Mouse (Mus musculus): ENCODE results near the gene Srcin1. TPM values are rescaled to one million over a fixed set of nuclear protein-coding genes. Genes with fewer than 3 reads are reported as not detected.

Srcin1 gene
- polyA plus RNA-seq, 1 experiment from 2014 or later = 0.33 TPM

DNA sequence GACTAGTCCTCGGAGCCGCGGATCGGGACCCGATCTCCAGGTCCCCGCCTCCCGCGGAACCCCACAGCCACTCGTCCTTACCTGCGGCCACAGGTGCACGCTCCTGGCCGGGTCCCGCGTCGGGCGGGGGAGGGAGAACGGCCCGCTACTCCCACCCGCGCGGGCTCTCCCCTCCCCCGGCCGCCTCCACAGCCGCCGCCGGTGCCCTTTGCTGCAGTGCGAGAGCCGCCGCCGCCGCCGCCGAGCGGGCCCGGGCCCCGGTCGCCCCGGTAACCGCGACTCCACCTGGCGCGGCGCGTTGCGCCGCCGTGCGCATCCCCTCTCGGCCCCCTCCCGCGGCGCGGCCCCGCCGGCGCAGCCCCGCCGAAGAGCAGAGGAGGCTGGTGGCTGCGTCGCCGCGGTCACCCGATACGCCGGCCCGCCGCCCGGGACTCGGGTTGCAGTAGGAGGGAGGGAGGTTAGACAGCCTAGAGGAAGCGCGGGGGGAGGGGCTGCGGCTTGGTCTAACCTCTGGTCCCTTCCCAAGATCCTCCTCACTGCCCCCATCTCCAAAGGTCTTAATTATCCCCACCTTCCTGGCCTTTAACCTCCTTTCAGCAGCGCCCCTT lies 29.1 kb downstream of the Srcin1 start:
- 1% methylated on average over 45 of the region's 73 CpGs for WGBS
- peaks cover 9% of the 10 kb centered on the region for H3K4me1 ChIP-seq
- peak overlapping the region; percentile 34; the same call in 1 of the 2 replicates for H3K9ac ChIP-seq
- peaks cover 90% of the 10 kb centered on the region for H3K27me3 ChIP-seq (replicated peaks)
- peak; percentile 28; the same call in 1 of the 2 replicates for ATAC-seq (ENCODE audit: insufficient read depth, low FRiP score, low read depth)
- no peaks in the 10 kb centered on the region for H3K9me3 ChIP-seq
- peak overlapping the region; percentile 99 for H3K4me2 ChIP-seq
- peak overlapping the region; percentile 57 for H3K4me3 ChIP-seq (replicated peaks)
- H3K27ac ChIP-seq = no peak overlapping the region
- no peaks in the 10 kb centered on the region for H3K36me3 ChIP-seq

DNA sequence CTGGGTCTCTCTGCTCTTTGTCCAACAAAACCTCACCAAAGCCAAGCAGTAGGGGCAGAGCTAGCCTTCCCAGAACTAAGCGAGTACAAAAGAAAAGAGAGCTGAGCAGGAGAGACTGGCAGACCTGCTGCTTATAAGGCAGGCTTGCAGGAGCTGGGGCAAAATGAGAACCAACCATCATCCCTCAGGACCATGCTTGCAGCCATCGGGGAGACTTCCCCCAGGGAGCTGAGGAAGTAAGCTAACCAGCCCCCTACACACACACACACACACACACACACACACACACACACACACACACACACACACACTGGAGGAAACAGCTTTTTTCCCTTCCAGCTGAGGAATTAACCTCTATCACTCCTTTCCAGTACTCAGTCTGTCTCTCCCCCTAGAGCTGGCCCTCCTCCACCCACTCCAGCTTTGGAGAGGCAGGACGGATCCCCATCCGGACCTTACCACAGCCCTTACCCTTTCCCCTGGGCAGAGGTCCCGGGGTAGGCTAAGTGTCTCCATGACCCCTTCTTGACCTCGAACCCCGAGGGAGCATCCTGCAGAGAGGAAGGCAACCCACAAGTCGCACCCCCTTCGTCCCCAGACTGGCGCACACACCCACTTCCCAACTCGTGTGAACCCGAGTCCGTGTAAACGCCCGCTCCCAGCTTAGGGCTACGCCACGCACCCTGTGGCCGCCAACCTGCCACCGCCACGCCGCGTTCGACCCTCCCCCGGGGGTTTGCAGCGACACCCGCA lies 30.0 kb downstream of the Srcin1 start:
- no peak overlapping the region for H3K27ac ChIP-seq
- H3K4me3 ChIP-seq (replicated peaks) = peak overlapping the region; percentile 57
- 0 out of 2 replicates have a peak overlapping the region, but pooled peaks have one; percentile 34 for H3K9ac ChIP-seq
- WGBS = 5% methylated on average over 26 of the region's 26 CpGs
- H3K9me3 ChIP-seq = no peaks in the 10 kb centered on the region
- ATAC-seq (ENCODE audit: insufficient read depth, low FRiP score, low read depth) = no peak
- no peaks in the 10 kb centered on the region for H3K36me3 ChIP-seq
- peaks cover 81% of the 10 kb centered on the region for H3K27me3 ChIP-seq (replicated peaks)
- peak overlapping the region; percentile 99 for H3K4me2 ChIP-seq
- peaks cover 11% of the 10 kb centered on the region for H3K4me1 ChIP-seq

DNA sequence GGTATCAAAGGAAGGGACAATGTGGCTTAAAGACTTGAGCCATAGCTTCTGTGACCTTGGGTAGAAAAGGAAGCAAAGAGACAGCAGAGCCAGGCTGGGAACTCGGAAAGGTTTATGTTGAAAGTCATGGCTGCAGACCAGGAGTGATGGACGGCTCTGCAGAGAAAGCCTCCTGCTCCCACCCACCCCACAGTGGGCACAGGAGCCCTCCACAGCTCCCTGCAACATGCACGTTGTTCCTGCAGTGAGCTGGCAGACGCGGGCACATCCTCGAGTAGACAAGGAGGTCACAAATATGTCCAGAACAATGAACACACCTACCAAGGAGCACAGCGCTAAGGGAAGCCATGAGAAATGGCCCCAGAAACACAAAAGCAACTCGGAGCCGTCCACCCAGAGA lies 32.1 kb downstream of the Srcin1 start:
- 78% methylated on average over 9 of the region's 9 CpGs for WGBS
- no peak overlapping the region for H3K9ac ChIP-seq
- no peak for ATAC-seq (ENCODE audit: insufficient read depth, low FRiP score, low read depth)

DNA sequence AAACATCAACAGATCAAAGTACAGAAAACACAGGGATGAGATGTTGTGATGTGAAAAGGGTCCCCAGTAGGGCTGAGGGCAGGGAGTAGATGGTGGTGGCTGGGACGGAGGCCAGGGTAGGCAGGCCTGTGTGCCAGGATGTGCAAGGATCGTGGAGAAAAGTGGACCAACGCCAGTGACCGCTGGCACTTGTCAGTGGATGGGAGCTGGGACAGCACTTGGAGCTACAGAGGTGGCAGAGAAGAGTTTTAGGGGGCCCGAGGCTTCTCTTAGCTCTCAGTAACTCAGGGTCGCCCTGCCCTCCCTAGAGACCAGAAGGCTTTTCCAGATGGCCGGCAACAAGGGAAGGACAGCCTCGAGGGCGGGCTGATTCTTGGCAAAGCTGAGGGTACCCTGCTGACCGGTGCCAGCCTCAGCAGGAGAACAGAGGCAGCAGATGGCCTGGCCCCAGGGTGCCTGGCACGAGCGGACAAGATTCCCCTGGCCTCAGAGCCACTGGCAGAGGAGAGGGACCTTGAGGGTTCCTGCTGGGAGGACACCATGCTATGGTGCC lies 32.7 kb downstream of the Srcin1 start:
- Histone ChIP-seq H3K27ac (no peak overlapping the region), H3K27me3 (replicated peaks) (peaks cover 53% of the 10 kb centered on the region), H3K9me3 (no peaks in the 10 kb centered on the region), H3K4me3 (replicated peaks) (no peak overlapping the region), H3K4me1 (peaks cover 12% of the 10 kb centered on the region), H3K9ac (no peak overlapping the region), H3K36me3 (no peaks in the 10 kb centered on the region), H3K4me2 (no peak overlapping the region)
- ATAC-seq (ENCODE audit: insufficient read depth, low FRiP score, low read depth) = no peak
- WGBS = 56% methylated on average over 12 of the region's 12 CpGs

More for the DNA sequence above, 32.1 kb downstream of the Srcin1 start:
- Histone ChIP-seq H3K4me1 (peaks cover 12% of the 10 kb centered on the region), H3K4me3 (replicated peaks) (no peak overlapping the region), H3K36me3 (no peaks in the 10 kb centered on the region), H3K9me3 (no peaks in the 10 kb centered on the region), H3K27me3 (replicated peaks) (peaks cover 60% of the 10 kb centered on the region), H3K27ac (no peak overlapping the region), H3K4me2 (no peak overlapping the region)

DNA sequence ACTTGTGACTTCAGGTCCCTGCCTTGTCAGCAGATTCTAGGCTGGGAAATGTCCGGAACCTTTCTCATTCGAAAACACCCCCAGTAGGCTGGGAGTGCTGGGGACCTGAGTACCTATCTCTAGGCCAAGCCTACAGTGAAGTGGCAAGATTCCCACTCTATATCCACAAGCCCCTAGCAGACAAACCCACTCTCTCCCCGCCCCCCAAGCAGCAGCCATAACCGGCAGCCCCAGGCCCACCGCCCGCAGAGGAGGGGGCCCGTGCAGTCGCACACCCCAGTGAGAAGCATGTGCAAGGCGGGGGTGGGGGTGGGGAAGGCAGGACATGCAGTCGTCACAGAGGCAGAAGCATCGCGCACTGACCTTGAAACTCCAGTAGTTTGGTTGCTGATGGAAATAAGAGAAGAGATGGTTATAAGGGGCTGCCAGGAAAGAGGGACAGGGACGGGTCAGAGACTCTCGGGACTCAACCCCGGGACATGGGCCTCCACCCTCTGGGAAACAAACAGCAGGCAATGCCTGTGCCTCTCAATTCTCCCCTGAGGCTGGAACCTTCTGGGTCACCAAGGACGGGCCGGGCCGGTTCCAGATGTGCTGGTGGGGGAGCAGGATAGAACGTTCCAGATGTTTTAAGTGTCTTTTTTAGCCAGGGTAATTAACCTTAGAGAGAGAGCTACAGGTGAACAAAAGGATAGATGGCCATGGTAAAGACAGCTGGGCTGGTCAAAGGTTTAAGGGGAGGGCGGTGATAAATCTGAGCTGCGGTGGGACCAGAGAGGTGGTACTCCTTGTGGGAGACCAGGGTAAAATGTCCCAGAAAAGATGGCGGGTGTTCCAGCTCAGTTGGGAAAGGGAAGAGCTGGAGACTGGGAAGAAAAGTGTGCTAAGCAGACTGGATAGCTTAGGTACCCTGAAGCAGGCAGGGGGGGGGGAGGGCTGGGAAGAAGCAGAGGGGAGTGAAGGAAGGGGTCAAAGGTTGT lies 33.5 kb downstream of the Srcin1 start:
- no peak overlapping the region for H3K9ac ChIP-seq
- WGBS = 76% methylated on average over 22 of the region's 22 CpGs
- H3K36me3 ChIP-seq = no peaks in the 10 kb centered on the region
- H3K4me2 ChIP-seq = no peak overlapping the region
- H3K27ac ChIP-seq = no peak overlapping the region
- H3K4me3 ChIP-seq (replicated peaks) = no peak overlapping the region
- H3K27me3 ChIP-seq (replicated peaks) = peaks cover 51% of the 10 kb centered on the region
- ATAC-seq (ENCODE audit: insufficient read depth, low FRiP score, low read depth) = no peak
- peaks cover 12% of the 10 kb centered on the region for H3K4me1 ChIP-seq
- no peaks in the 10 kb centered on the region for H3K9me3 ChIP-seq

DNA sequence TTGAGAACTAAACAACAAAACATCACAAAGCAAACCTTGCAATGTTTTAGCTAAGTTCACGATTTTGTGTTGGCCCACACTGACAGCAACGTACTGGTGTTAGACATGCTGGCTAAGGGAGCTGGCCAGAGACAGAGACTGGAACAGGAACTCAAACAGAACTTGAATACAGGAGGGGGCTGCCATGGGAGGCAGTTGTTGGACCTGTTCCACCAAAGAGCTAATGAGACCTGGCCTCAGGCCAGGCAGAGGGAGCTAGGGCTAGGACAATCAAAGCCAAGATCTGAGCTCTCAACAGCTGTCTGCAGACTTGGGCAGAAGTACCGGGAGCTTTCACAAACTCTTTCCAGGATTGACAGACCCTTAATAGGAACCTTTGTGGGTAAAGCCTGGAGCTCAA lies 35.4 kb downstream of the Srcin1 start:
- Histone ChIP-seq H3K4me1 (peaks cover 13% of the 10 kb centered on the region), H3K9me3 (no peaks in the 10 kb centered on the region), H3K4me2 (no peak overlapping the region), H3K27ac (no peak overlapping the region), H3K9ac (no peak overlapping the region), H3K4me3 (replicated peaks) (no peak overlapping the region), H3K27me3 (replicated peaks) (peaks cover 52% of the 10 kb centered on the region), H3K36me3 (no peaks in the 10 kb centered on the region)
- ATAC-seq (ENCODE audit: insufficient read depth, low FRiP score, low read depth) = peak; percentile 40; the same call in 1 of the 2 replicates
- 21% methylated on average over 3 of the region's 3 CpGs for WGBS

DNA sequence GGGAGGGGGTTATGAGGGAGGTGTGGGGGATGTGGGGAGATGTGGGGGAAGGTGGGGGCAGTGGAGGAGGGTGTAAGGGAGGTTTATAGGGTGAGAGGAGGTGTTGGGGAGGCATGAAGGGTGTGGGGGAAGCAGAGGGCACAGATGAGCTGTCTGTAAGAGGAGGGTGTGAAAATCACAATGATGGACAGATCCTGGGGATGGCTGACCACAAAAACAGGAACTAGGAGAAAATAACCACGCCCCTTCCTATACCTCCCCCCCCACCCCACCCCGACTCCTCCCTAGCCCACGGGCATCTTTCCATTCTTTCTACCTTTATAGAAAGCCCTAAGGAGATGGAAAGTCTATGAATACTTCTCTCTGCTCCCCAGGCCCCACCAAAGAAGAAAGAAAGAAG lies 35.9 kb downstream of the Srcin1 start:
- WGBS = 53% methylated on average over 3 of the region's 3 CpGs
- no peak for ATAC-seq (ENCODE audit: insufficient read depth, low FRiP score, low read depth)
- Histone ChIP-seq H3K27ac (no peak overlapping the region), H3K9ac (no peak overlapping the region), H3K27me3 (replicated peaks) (peaks cover 52% of the 10 kb centered on the region), H3K9me3 (no peaks in the 10 kb centered on the region), H3K4me1 (peaks cover 15% of the 10 kb centered on the region), H3K36me3 (no peaks in the 10 kb centered on the region), H3K4me2 (no peak overlapping the region), H3K4me3 (replicated peaks) (no peak overlapping the region)

DNA sequence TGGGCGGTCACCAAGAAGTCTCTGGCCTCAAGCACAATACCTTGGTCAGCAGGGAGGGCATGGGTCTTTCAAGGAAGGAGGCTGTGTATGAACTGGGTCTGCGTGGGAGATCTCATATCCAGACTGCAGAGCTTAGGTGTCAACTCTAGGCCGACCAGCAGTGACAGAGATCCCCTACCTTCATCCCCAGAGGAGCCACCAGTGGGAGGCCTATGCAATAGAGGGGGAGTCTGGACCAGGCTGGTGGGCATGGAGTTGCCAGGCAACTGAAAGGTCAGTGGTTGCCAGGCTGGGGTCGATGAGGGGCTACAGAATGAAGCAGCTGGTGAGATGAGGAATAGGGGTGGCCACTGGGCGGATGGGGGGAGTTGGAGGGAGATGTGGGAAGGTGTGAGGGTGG lies 36.4 kb downstream of the Srcin1 start:
- Histone ChIP-seq H3K4me3 (replicated peaks) (no peak overlapping the region), H3K4me1 (peaks cover 20% of the 10 kb centered on the region), H3K4me2 (no peak overlapping the region), H3K27me3 (replicated peaks) (peaks cover 52% of the 10 kb centered on the region), H3K27ac (no peak overlapping the region), H3K9ac (no peak overlapping the region), H3K36me3 (no peaks in the 10 kb centered on the region), H3K9me3 (no peaks in the 10 kb centered on the region)
- ATAC-seq (ENCODE audit: insufficient read depth, low FRiP score, low read depth) = no peak
- 68% methylated on average over 5 of the region's 5 CpGs for WGBS

DNA sequence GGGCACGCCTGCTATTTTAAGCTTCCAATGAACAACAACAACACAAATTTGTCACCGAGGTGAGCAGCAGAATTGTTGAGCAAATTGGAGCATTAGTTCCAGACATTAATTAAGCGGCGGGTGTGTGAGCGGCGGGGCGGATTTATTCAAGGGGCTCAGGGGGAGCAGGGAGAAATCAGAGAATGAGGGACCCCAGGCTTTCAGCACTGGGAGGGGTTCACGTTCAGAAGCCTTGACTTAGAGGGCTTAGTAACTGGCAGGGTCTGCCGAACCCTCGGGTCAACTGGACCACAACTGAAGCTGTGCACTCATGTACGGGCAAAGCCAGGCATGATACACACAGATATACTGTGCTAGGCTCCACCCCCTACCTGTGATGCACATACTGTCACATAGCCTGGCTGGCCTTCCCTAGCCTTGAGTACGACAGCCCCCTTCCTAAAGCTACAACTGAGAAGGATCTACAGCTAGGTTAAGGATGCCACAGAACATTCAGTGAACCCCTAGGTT lies 38.4 kb downstream of the Srcin1 start:
- H3K9me3 ChIP-seq = no peaks in the 10 kb centered on the region
- no peak overlapping the region for H3K9ac ChIP-seq
- 41% methylated on average over 12 of the region's 12 CpGs for WGBS
- H3K4me3 ChIP-seq (replicated peaks) = peak overlapping the region; percentile 37; the same call in 1 of the 2 replicates
- ATAC-seq (ENCODE audit: insufficient read depth, low FRiP score, low read depth) = no peak
- no peak overlapping the region for H3K27ac ChIP-seq
- H3K27me3 ChIP-seq (replicated peaks) = peaks cover 56% of the 10 kb centered on the region
- no peaks in the 10 kb centered on the region for H3K36me3 ChIP-seq
- peak overlapping the region; percentile 79 for H3K4me2 ChIP-seq
- peaks cover 29% of the 10 kb centered on the region for H3K4me1 ChIP-seq

DNA sequence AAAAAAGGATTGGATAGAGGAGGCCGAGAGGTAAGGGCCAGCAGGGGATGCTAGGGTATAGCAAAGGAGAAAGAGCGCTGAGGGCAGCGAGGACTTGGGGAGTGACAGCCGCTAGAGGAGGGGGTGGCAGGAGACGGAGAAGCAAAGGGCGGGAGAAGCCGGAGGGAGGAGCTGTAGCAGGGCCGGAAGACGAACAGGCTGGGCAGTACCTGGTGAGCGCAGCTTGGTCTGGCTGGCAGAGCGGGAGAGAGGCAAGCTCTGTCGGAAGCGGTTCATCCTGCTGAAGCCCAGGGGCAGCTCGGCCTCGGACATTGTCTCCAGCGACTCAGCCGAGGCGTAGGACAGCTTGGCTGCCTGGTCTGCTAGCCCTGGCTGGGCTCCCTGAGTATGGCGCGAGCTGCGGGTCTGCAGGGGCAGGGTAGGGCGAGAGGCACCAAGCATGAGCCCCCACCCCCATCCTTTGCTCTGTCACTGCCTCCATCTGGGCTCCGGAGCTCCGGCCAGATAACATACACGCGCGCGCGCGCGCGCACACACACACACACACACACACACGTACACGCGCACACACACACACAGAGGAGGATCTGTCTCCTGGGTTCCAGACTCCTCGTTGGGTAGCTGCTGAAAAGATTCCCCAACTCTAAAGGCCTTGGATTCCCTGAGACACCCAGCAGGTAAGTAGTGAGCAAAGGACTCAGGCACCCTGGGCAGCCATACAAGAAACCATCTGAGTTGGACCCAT lies 39.0 kb downstream of the Srcin1 start:
- ATAC-seq (ENCODE audit: insufficient read depth, low FRiP score, low read depth) = no peak
- Histone ChIP-seq H3K36me3 (no peaks in the 10 kb centered on the region), H3K9ac (no peak overlapping the region), H3K4me2 (peak overlapping the region; percentile 79), H3K4me3 (replicated peaks) (peak overlapping the region; percentile 37), H3K27me3 (replicated peaks) (peaks cover 59% of the 10 kb centered on the region), H3K4me1 (peaks cover 35% of the 10 kb centered on the region), H3K9me3 (no peaks in the 10 kb centered on the region), H3K27ac (no peak overlapping the region)
- 3% methylated on average over 34 of the region's 36 CpGs for WGBS

Measured in stomach, embryonic 15.5 days (tissue).